Mouse (Mus musculus) midbrain, postnatal 0 days (tissue): Measurements from ENCODE around the gene Tmed10. TPM values are rescaled to one million over a fixed set of nuclear protein-coding genes. Genes with fewer than 3 reads are reported as not detected.

Source experiments
- ATAC-seq: fragments of 200-750 bp; cut with Nextera tagmentation; 2 replicates; pipeline ENCODE4 v1.8.0; 2017; ENCODE audit warnings: moderate number of reproducible peaks, mild to moderate bottlenecking, moderate TSS enrichment, moderate library complexity; ENCODE audit not compliant: low FRiP score
- DNase-seq: peaks from one replicate; pipeline ENCODE4 v3.0.0-alpha.2; 2015; ENCODE audit warnings: low spot score
- H3K27ac ChIP-seq: fragments of 300-500 bp; sonication (generic); 2 replicates; pipeline ENCODE4 v1.5.1; 2014; ENCODE audit warnings: low read depth, mild to moderate bottlenecking, low read length, mixed read lengths
- H3K27me3 ChIP-seq: fragments of 300-500 bp; sonication (generic); 2 replicates; pipeline ENCODE4 v1.6.1; 2014; ENCODE audit warnings: low read length, control low read depth, mixed read lengths; ENCODE audit not compliant: insufficient read depth
- H3K36me3 ChIP-seq: fragments of 300-500 bp; sonication (generic); 2 replicates; pipeline ENCODE4 v1.6.1; 2014; ENCODE audit warnings: low read length, control low read depth, mixed read lengths; ENCODE audit not compliant: insufficient read depth
- H3K4me1 ChIP-seq: fragments of 300-500 bp; sonication (generic); 2 replicates; pipeline ENCODE4 v1.6.1; 2014; ENCODE audit warnings: mild to moderate bottlenecking, control low read depth, antibody characterized with exemption, low read length, mixed read lengths; ENCODE audit not compliant: insufficient read depth
- H3K4me2 ChIP-seq: fragments of 300-500 bp; sonication (generic); 2 replicates; pipeline ENCODE4 v1.6.1; 2014; ENCODE audit warnings: low read depth, mild to moderate bottlenecking, low read length, mixed read lengths; ENCODE audit not compliant: poor library complexity, severe bottlenecking
- H3K4me3 ChIP-seq: fragments of 300-500 bp; sonication (generic); 2 replicates; pipeline ENCODE4 v1.5.1; 2014; ENCODE audit warnings: low read depth, mild to moderate bottlenecking, low read length, moderate library complexity
- H3K9ac ChIP-seq: fragments of 300-500 bp; sonication (generic); replicated peaks from 2 replicates; pipeline ENCODE4 v1.6.1; 2014; ENCODE audit warnings: mild to moderate bottlenecking, low read length, moderate library complexity, mixed read lengths; ENCODE audit not compliant: poor library complexity, severe bottlenecking
- H3K9me3 ChIP-seq: fragments of 300-500 bp; sonication (generic); 2 replicates; pipeline ENCODE4 v1.6.1; 2016; ENCODE audit warnings: low read length, control low read depth
- CTCF ChIP-seq: IDR thresholded peaks from 2 replicates; pipeline ENCODE4 v1.5.1; 2016; ENCODE audit warnings: antibody characterized with exemption, mild to moderate bottlenecking
- WGBS: fragments of 180-500 bp; shearing (Covaris S2); extraction: QIAGEN DNeasy Blood & Tissue Kit; methylation state at CpG from one replicate; pipeline ENCODE4 v1.1.7; 2014; 5-methylcytosine and 5-hydroxymethylcytosine counted together
- polyA plus RNA-seq: library from polyadenylated mRNA; unstranded; fragments of >200 nt; fragmentation: Nextera tagmentation; extraction: Ambion mirVana; gene quantifications from 2 replicates; pipeline ENCODE4 v1.2.1, GENCODE M21; 2015
- total RNA-seq: library from RNA; depleted of rRNA; stranded (reverse); fragments of >200 nt; gene quantifications from 2 replicates; pipeline ENCODE4 v1.2.3, GENCODE M21; 2014; rRNA removed

Tmed10 gene
- total and polyA plus RNA-seq, 2 experiments from 2014 or later, result 68.6 to 186 TPM

GRCm38 (mm10) chr12:85291541-85291940 is 83.1 kb downstream of the Tmed10 start:
- no peaks in the 10 kb centered on the region for H3K27me3 ChIP-seq
- H3K36me3 ChIP-seq, result no peaks in the 10 kb centered on the region
- H3K9ac ChIP-seq, result no peak overlapping the region
- H3K9me3 ChIP-seq, result peaks cover 6% of the 10 kb centered on the region; the same call in 1 of the 2 replicates
- peaks cover 3% of the 10 kb centered on the region; the same call in 1 of the 2 replicates for H3K4me1 ChIP-seq
- H3K27ac ChIP-seq, result no peak overlapping the region
- ATAC-seq (no peak), DNase-seq (no peak)
- no peak overlapping the region for H3K4me3 ChIP-seq
- H3K4me2 ChIP-seq, result no peak overlapping the region
- TF ChIP-seq CTCF, result no peak

- H3K9me3 ChIP-seq, result peaks cover 6% of the 10 kb centered on the region; the same call in 1 of the 2 replicates
- no peak overlapping the region for H3K4me3 ChIP-seq
- peaks cover 3% of the 10 kb centered on the region; the same call in 1 of the 2 replicates for H3K4me1 ChIP-seq
- DNase-seq (no peak), ATAC-seq (no peak)
- no peaks in the 10 kb centered on the region for H3K27me3 ChIP-seq
- 83% methylated on average over 10 of the region's 10 CpGs for WGBS
- H3K4me2 ChIP-seq, result no peak overlapping the region
- no peak overlapping the region for H3K9ac ChIP-seq
- no peak overlapping the region for H3K27ac ChIP-seq
- no peaks in the 10 kb centered on the region for H3K36me3 ChIP-seq
- no peak for TF ChIP-seq CTCF
These were observed 84.0 kb downstream of the Tmed10 start for GRCm38 (mm10) chr12:85290633-85291032.

Other genes starting within 250 kb of the Tmed10 start
- 47.2 and 48.6 TPM in 2 replicates for gene Rps6kl1, start 223.6 kb downstream of the Tmed10 start, total RNA-seq
- 35.0 and 37.1 TPM in 2 replicates for gene Rps6kl1, start 223.6 kb downstream of the Tmed10 start, polyA plus RNA-seq
- gene Pgf, start 197.1 kb downstream of the Tmed10 start, total RNA-seq, result 3.4 and 6.0 TPM in 2 replicates
- gene Pgf, start 197.1 kb downstream of the Tmed10 start, polyA plus RNA-seq, result 9.1 and 9.4 TPM in 2 replicates
- 43.1 and 65.3 TPM in 2 replicates for gene Eif2b2, start 155.4 kb downstream of the Tmed10 start, total RNA-seq
- 79.5 and 82.5 TPM in 2 replicates for gene Eif2b2, start 155.4 kb downstream of the Tmed10 start, polyA plus RNA-seq
- gene Mlh3, start 104.2 kb downstream of the Tmed10 start, total RNA-seq, result 7.2 and 9.9 TPM in 2 replicates
- gene Mlh3, start 104.2 kb downstream of the Tmed10 start, polyA plus RNA-seq, result 4.7 and 5.0 TPM in 2 replicates
- gene Acyp1, start 86.4 kb downstream of the Tmed10 start, total RNA-seq, result 23.2 and 25.4 TPM in 2 replicates
- gene Acyp1, start 86.4 kb downstream of the Tmed10 start, polyA plus RNA-seq, result 40.3 and 41.8 TPM in 2 replicates
- gene Zc2hc1c, start 86.3 kb downstream of the Tmed10 start, total RNA-seq, result 1.5 and 1.7 TPM in 2 replicates
- 1.7 and 1.8 TPM in 2 replicates for gene Zc2hc1c, start 86.3 kb downstream of the Tmed10 start, polyA plus RNA-seq
- gene Nek9, start 35.5 kb downstream of the Tmed10 start, total RNA-seq, result 16.5 and 22.8 TPM in 2 replicates
- gene Nek9, start 35.5 kb downstream of the Tmed10 start, polyA plus RNA-seq, result 7.1 and 7.5 TPM in 2 replicates
- gene Fos, start 99.0 kb upstream of the Tmed10 start, total RNA-seq, result 9.7 and 14.6 TPM in 2 replicates
- 7.3 and 10.0 TPM in 2 replicates for gene Fos, start 99.0 kb upstream of the Tmed10 start, polyA plus RNA-seq
- 15.8 and 18.4 TPM in 2 replicates for gene Jdp2, start 224.2 kb upstream of the Tmed10 start, total RNA-seq
- gene Jdp2, start 224.2 kb upstream of the Tmed10 start, polyA plus RNA-seq, result 0.56 and 1.0 TPM in 2 replicates